Mouse (Mus musculus) ES-E14 (cell line): ENCODE measurements around the gene Slc41a2. TPM values are rescaled to one million over a fixed set of nuclear protein-coding genes. Genes with fewer than 3 reads are reported as not detected.

ENCODE experiments used
- DNase-seq: peaks from one replicate; pipeline ENCODE4 v3.0.0-alpha.2; 2013; ENCODE audit warnings: low read depth, low spot score
- H3K27ac ChIP-seq: 2 replicates; pipeline ENCODE4 v1.5.1; 2012; ENCODE audit warnings: low read depth, mild to moderate bottlenecking, low read length, moderate library complexity, mixed read lengths; ENCODE audit not compliant: poor library complexity, insufficient read depth, severe bottlenecking
- H3K36me3 ChIP-seq: 2 replicates; pipeline ENCODE4 v1.6.1; 2012; ENCODE audit warnings: mild to moderate bottlenecking, low read length, moderate library complexity, mixed read lengths; ENCODE audit not compliant: control insufficient read depth, poor library complexity, insufficient read depth, severe bottlenecking
- H3K4me1 ChIP-seq, 2 experiments: fragments of 150-350 bp in 1 of 2; sonication (generic) in 1 of 2; 2 replicates each; pipeline ENCODE4 v1.6.1; 2012; ENCODE audit warnings: low read length in 2 of 2, mild to moderate bottlenecking in 1 of 2, mixed read lengths in 1 of 2; ENCODE audit not compliant: control insufficient read depth in 2 of 2, insufficient read depth in 2 of 2, poor library complexity in 1 of 2
- H3K4me3 ChIP-seq, 2 experiments: fragments of 150-350 bp in 1 of 2; sonication (generic) in 1 of 2; 2 replicates each; pipeline ENCODE4 v1.5.1; 2012; ENCODE audit warnings: low read length in 2 of 2, low read depth in 1 of 2, mild to moderate bottlenecking in 1 of 2, mixed read lengths in 1 of 2; ENCODE audit not compliant: insufficient read depth in 1 of 2, poor library complexity in 1 of 2, severe bottlenecking in 1 of 2
- H3K9ac ChIP-seq: 2 replicates; pipeline ENCODE4 v1.6.1; 2012; ENCODE audit warnings: low read depth, mild to moderate bottlenecking, low read length, mixed read lengths; ENCODE audit not compliant: poor library complexity, insufficient read depth, severe bottlenecking
- H3K9me3 ChIP-seq: fragments of 150-350 bp; sonication (generic); 2 replicates; pipeline ENCODE4 v1.6.1; 2012; ENCODE audit warnings: low read depth, mild to moderate bottlenecking, low read length; ENCODE audit not compliant: control insufficient read depth, insufficient read depth
- CHD2 ChIP-seq: IDR thresholded peaks from 2 replicates; pipeline ENCODE4 v1.6.1; 2014; ENCODE audit warnings: mild to moderate bottlenecking, low read depth, low read length, inconsistent platforms
- HCFC1 ChIP-seq: IDR thresholded peaks from 2 replicates; pipeline ENCODE4 v1.6.1; 2012; ENCODE audit warnings: low read length, inconsistent platforms, borderline replicate concordance; ENCODE audit not compliant: insufficient read depth
- MAFK ChIP-seq: IDR thresholded peaks from 2 replicates; pipeline ENCODE4 v1.6.1; 2014; ENCODE audit warnings: mild to moderate bottlenecking, low read depth, low read length, inconsistent platforms; ENCODE audit not compliant: insufficient read depth
- ZC3H11A ChIP-seq: IDR thresholded peaks from 2 replicates; pipeline ENCODE4 v1.6.1; 2012; ENCODE audit warnings: low read depth, mild to moderate bottlenecking, inconsistent platforms, low read length, borderline replicate concordance
- ZNF384 ChIP-seq: IDR thresholded peaks from 2 replicates; pipeline ENCODE4 v1.6.1; 2012; ENCODE audit warnings: low read depth, low read length, inconsistent platforms
- in situ Hi-C, 2 experiments: fragments of 600-800 bp; cut with MboI; formaldehyde crosslinking; loops; one replicate each; pipeline ENCODE4 v1.15.1; 2025; ENCODE audit warnings: low sequenced_read_pairs in 2 of 2, inconsistent platforms in 1 of 2; ENCODE audit not compliant: unreplicated experiment in 2 of 2
- total RNA-seq: library from RNA; depleted of rRNA; stranded (reverse); fragments of 300-350 nt; gene quantifications from 2 replicates; pipeline ENCODE4 v1.2.3, GENCODE M21; 2012

The Slc41a2 gene
- total RNA-seq, 1 experiment: 1.1 TPM

GRCm38 (mm10) chr10:83186984-83187383, 150.7 kb downstream of the Slc41a2 start:
- Histone ChIP-seq H3K4me3 (no peak overlapping the region), H3K4me1 (no peaks in the 10 kb centered on the region), H3K9me3 (no peaks in the 10 kb centered on the region), H3K36me3 (no peaks in the 10 kb centered on the region; the same call in 1 of the 2 replicates), H3K27ac (no peak overlapping the region), H3K9ac (no peak overlapping the region)
- DNase-seq: no peak
- in situ Hi-C loops: loop anchor here in 1 of 2 experiments (25.0 kb wide), 1 partner anchor 275 kb away; no protein-coding TSS in a partner anchor
- TF ChIP-seq HCFC1 (no peak), ZNF384 (no peak), ZC3H11A (no peak), CHD2 (no peak), MAFK (no peak)

- Histone ChIP-seq H3K4me1 (no peaks in the 10 kb centered on the region), H3K4me3 (no peak overlapping the region), H3K9me3 (no peaks in the 10 kb centered on the region), H3K36me3 (no peaks in the 10 kb centered on the region; the same call in 1 of the 2 replicates), H3K9ac (no peak overlapping the region), H3K27ac (no peak overlapping the region)
- no peak for DNase-seq
- TF ChIP-seq ZNF384 (no peak), CHD2 (no peak), MAFK (no peak), ZC3H11A (no peak), HCFC1 (no peak)
- in situ Hi-C loops: loop anchor here in 1 of 2 experiments (25.0 kb wide), 1 partner anchor 274 kb away; no protein-coding TSS in a partner anchor
These were observed 151.5 kb downstream of the Slc41a2 start for GRCm38 (mm10) chr10:83186167-83186566.

- no peak for DNase-seq
- Histone ChIP-seq H3K4me1 (no peaks in the 10 kb centered on the region), H3K36me3 (no peaks in the 10 kb centered on the region), H3K4me3 (no peak overlapping the region), H3K9me3 (no peaks in the 10 kb centered on the region), H3K27ac (no peak overlapping the region), H3K9ac (no peak overlapping the region)
- no peak for TF ChIP-seq MAFK
- no peak for TF ChIP-seq ZC3H11A
- no peak for TF ChIP-seq HCFC1
- TF ChIP-seq ZNF384: no peak
- TF ChIP-seq CHD2: no peak
- in situ Hi-C loops: loop anchor here in 1 of 2 experiments (25.0 kb wide), 1 partner anchor 273 kb away; no protein-coding TSS in a partner anchor
These were observed 152.6 kb downstream of the Slc41a2 start for GRCm38 (mm10) chr10:83185121-83185520.

GRCm38 (mm10) chr10:83184480-83185069, 153.1 kb downstream of the Slc41a2 start:
- H3K9me3 ChIP-seq: no peaks in the 10 kb centered on the region
- H3K4me3 ChIP-seq: no peak overlapping the region
- no peak for DNase-seq
- TF ChIP-seq ZNF384 (no peak), HCFC1 (no peak), ZC3H11A (no peak), CHD2 (no peak), MAFK (no peak)
- in situ Hi-C loops: loop anchor here in 1 of 2 experiments (25.0 kb wide), 1 partner anchor 272 kb away; no protein-coding TSS in a partner anchor
- no peaks in the 10 kb centered on the region for H3K36me3 ChIP-seq
- H3K9ac ChIP-seq: no peak overlapping the region
- no peak overlapping the region for H3K27ac ChIP-seq
- no peaks in the 10 kb centered on the region for H3K4me1 ChIP-seq
